9 mouse cellular contexts compared by ENCODE assay signal in the genomic region with DNA sequence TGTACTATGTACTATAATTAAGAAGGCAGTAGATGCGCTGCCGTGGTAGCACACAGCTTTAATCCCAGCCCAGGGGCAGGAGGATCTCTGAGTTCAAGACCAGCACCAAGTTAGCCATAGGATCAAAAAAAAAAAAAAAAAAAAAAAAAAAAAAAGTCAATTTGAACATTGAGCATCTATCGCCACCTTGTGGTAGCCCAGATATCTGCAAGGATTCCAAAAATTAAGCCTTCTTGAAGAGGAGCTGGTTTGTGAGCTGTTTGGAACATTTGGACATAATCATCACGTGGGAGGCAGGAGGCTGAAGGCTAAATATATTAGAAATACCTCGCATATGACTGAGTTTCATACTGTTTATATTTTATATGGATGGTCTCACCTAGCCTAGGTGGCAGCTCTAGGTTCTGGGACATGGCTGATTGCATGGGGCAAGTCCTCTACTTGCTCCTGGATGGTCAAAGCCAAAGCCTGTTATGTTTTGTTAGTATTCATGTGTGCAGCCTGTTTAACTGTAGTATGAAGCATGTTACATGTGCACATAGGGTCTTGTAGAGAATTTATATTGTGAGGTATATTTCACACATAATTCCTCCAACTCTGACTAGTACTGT. TPM values are rescaled to one million over a fixed set of nuclear protein-coding genes. Genes with fewer than 3 reads are reported as not detected.
DNase-seq lines count a peak whose midpoint lies in the region; ATAC-seq lines count a peak whose summit lies in the region.
"Had no signal": no experiment of that assay in that cellular context is flagged by ENCODE, and none has a peak within 500 bp of the region (broad histone marks: within the 10 kb centered on the region; RNA-seq: fewer than 3 reads in every experiment).

No protein-coding gene starts in this region.

- H3K4me1 ChIP-seq in kidney, embryonic 14.5 days (ENCODE audit: control insufficient read depth, insufficient read depth, low read length): no peaks in the 10 kb centered on the region

- intact Hi-C loops in left cerebral cortex, postnatal 14 days (cut with DNase I): loop anchor here (2.0 to 5.0 kb wide), 2 partner anchors 85 to 200 kb away; no protein-coding TSS in a partner anchor

- peak; percentile 29 for DNase-seq in kidney, adult 11 months
- peak; percentile 50 for DNase-seq in MEL-GATA-1-ER (ENCODE audit: extremely low read depth, low read depth)
- peak; percentile 65 for DNase-seq in cerebellum, adult 8-10 months
- peak; percentile 79 to 86 for DNase-seq in left cerebral cortex, postnatal 14 days (ENCODE audit: low spot score in 2 of 2)
- DNase-seq in retina, adult 2 months (ENCODE audit: low read depth, low spot score): peak; percentile 38
- peak; percentile 72 for DNase-seq in thymus, postnatal 4 days

- no peaks in the 10 kb centered on the region for H3K36me3 ChIP-seq in kidney, embryonic 14.5 days (ENCODE audit: control insufficient read depth, insufficient read depth, low read length)

- WGBS in kidney, embryonic 14.5 days: 7% methylated on average over 5 of the region's 5 CpGs

- H3K9ac ChIP-seq in kidney, embryonic 14.5 days (ENCODE audit: low read depth, low read length): no peak overlapping the region

- H3K9me3 ChIP-seq in kidney, embryonic 14.5 days (ENCODE audit: control insufficient read depth, low read length): no peaks in the 10 kb centered on the region

- H3K27ac ChIP-seq in kidney, embryonic 14.5 days (ENCODE audit: low read depth, low read length): no peak overlapping the region

- no peaks in the 10 kb centered on the region for H3K27me3 ChIP-seq in kidney, embryonic 14.5 days (ENCODE audit: control insufficient read depth, insufficient read depth, low read length)

- H3K4me3 ChIP-seq in kidney, embryonic 14.5 days (ENCODE audit: low read length): no peak overlapping the region
- H3K4me3 ChIP-seq: megakaryocyte, embryonic 14.5 days had no signal

- ATAC-seq in kidney, embryonic 14.5 days (ENCODE audit: low FRiP score, low TSS enrichment): no peak
- ATAC-seq in granulocyte monocyte progenitor cell, adult 5-6 weeks (replicated peaks; ENCODE audit: poor library complexity, severe bottlenecking): peak; percentile 59

- H3K4me2 ChIP-seq in kidney, embryonic 14.5 days (replicated peaks; ENCODE audit: low read depth, low read length): no peak overlapping the region

RNA-seq across cellular contexts. Expression of a gene that starts 21.6 kb away (rescaled TPM):
- polyA plus RNA-seq in kidney, embryonic 14.5 days (2014; fragmentation: Nextera tagmentation; extraction: Ambion mirVana): 14.7 and 29.0 TPM in 2 replicates
- 26.3 and 35.0 TPM in 2 replicates for total RNA-seq in granulocyte monocyte progenitor cell, adult 5-6 weeks (2014; fragmentation: Nextera tagmentation)
- 26.5 and 31.4 TPM in 2 replicates for total RNA-seq in granulocyte monocyte progenitor cell, adult 5-6 weeks (2017)
- 10 to 100 TPM; 15.8 to 16.6 TPM for total RNA-seq in left cerebral cortex, postnatal 14 days (2021)

RNA-seq across cellular contexts. Expression of a gene that starts 22.3 kb away (rescaled TPM):
- polyA plus RNA-seq in kidney, embryonic 14.5 days (2014; fragmentation: Nextera tagmentation; extraction: Ambion mirVana): 56.0 and 62.4 TPM in 2 replicates
- 62.4 and 64.9 TPM in 2 replicates for total RNA-seq in granulocyte monocyte progenitor cell, adult 5-6 weeks (2014; fragmentation: Nextera tagmentation)
- 110 and 131 TPM in 2 replicates for total RNA-seq in granulocyte monocyte progenitor cell, adult 5-6 weeks (2017)
- 10 to 100 TPM; 24.9 to 29.4 TPM for total RNA-seq in left cerebral cortex, postnatal 14 days (2021)

RNA-seq across cellular contexts. Expression of a gene that starts 36.7 kb away (rescaled TPM):
- polyA plus RNA-seq in kidney, embryonic 14.5 days (2014; fragmentation: Nextera tagmentation; extraction: Ambion mirVana): 6.7 and 14.3 TPM in 2 replicates
- 5.0 and 6.3 TPM in 2 replicates for total RNA-seq in granulocyte monocyte progenitor cell, adult 5-6 weeks (2014; fragmentation: Nextera tagmentation)
- 2.7 and 2.8 TPM in 2 replicates for total RNA-seq in granulocyte monocyte progenitor cell, adult 5-6 weeks (2017)
- total RNA-seq in left cerebral cortex, postnatal 14 days (2021): 10 to 100 TPM; 73.5 to 73.9 TPM

Comparison
In these comparisons a context has a peak if more than half of its experiments do, and no peak if none do; other contexts are left out.
1. DNase-seq: peak in every context shown above with its lines; median percentile 82 in left cerebral cortex, postnatal 14 days; 72 in thymus, postnatal 4 days; 65 in cerebellum, adult 8-10 months; 50 in MEL-GATA-1-ER; 38 in retina, adult 2 months; 29 in kidney, adult 11 months.
2. RNA of a gene that starts 36.7 kb away (total RNA-seq): 73.5 to 73.9 TPM in left cerebral cortex, postnatal 14 days; 2.7 to 6.3 TPM in granulocyte monocyte progenitor cell, adult 5-6 weeks; every median in the first group is over 10 times any median in the second.